Mouse (Mus musculus) liver, postnatal 0 days (tissue): ENCODE results near the gene Csrnp1. TPM values are rescaled to one million over a fixed set of nuclear protein-coding genes. Genes with fewer than 3 reads are reported as not detected.
A peak's percentile ranks its signal among the peaks of the same experiment; 100 is the strongest.

ENCODE experiments used
- ATAC-seq: fragments of 200-750 bp; cut with Nextera tagmentation; 2 replicates; pipeline ENCODE4 v1.8.0; 2017; ENCODE audit warnings: mild to moderate bottlenecking, moderate library complexity
- DNase-seq: peaks from one replicate; pipeline ENCODE4 v3.0.0-alpha.2; 2016
- H3K27ac ChIP-seq: fragments of 300-500 bp; sonication (generic); 2 replicates; pipeline ENCODE4 v1.5.1; 2014; ENCODE audit warnings: antibody characterized with exemption, moderate library complexity, mild to moderate bottlenecking, low read depth
- H3K27me3 ChIP-seq: fragments of 300-500 bp; sonication (generic); 2 replicates; pipeline ENCODE4 v1.6.1; 2014; ENCODE audit warnings: low read length, control low read depth, mixed read lengths; ENCODE audit not compliant: insufficient read depth
- H3K36me3 ChIP-seq: fragments of 300-500 bp; sonication (generic); replicated peaks from 2 replicates; pipeline ENCODE4 v1.6.1; 2014; ENCODE audit warnings: mild to moderate bottlenecking, control low read depth, low read length, moderate library complexity, mixed read lengths; ENCODE audit not compliant: insufficient read depth
- H3K4me1 ChIP-seq: fragments of 300-500 bp; sonication (generic); 2 replicates; pipeline ENCODE4 v1.6.1; 2014; ENCODE audit warnings: antibody characterized with exemption, mild to moderate bottlenecking, control low read depth; ENCODE audit not compliant: insufficient read depth
- H3K4me2 ChIP-seq: fragments of 300-500 bp; sonication (generic); 2 replicates; pipeline ENCODE4 v1.6.1; 2014; ENCODE audit warnings: low read depth, mild to moderate bottlenecking, low read length, moderate library complexity, mixed read lengths
- H3K4me3 ChIP-seq: fragments of 300-500 bp; sonication (generic); 2 replicates; pipeline ENCODE4 v1.5.1; 2014; ENCODE audit warnings: low read depth, low read length
- H3K9ac ChIP-seq: fragments of 300-500 bp; sonication (generic); replicated peaks from 2 replicates; pipeline ENCODE4 v1.6.1; 2014; ENCODE audit warnings: mild to moderate bottlenecking, moderate library complexity
- H3K9me3 ChIP-seq: fragments of 300-500 bp; sonication (generic); 2 replicates; pipeline ENCODE4 v1.6.1; 2016; ENCODE audit warnings: mild to moderate bottlenecking, control low read depth, low read length, mixed read lengths
- CTCF ChIP-seq: sonication (generic); IDR thresholded peaks from 2 replicates; pipeline ENCODE4 v1.5.1; 2016; ENCODE audit warnings: antibody characterized with exemption, low read depth
- EP300 ChIP-seq: IDR thresholded peaks from 2 replicates; pipeline ENCODE4 v1.6.1; 2016; ENCODE audit warnings: antibody characterized with exemption, low read depth, mild to moderate bottlenecking
- WGBS: fragments of 180-500 bp; shearing (Covaris S2); extraction: QIAGEN DNeasy Blood & Tissue Kit; methylation state at CpG from one replicate; pipeline ENCODE4 v1.1.7; 2014; ENCODE audit not compliant: insufficient replicate concordance; 5-methylcytosine and 5-hydroxymethylcytosine counted together
- polyA plus RNA-seq: library from polyadenylated mRNA; unstranded; fragments of >200 nt; fragmentation: Nextera tagmentation; extraction: Ambion mirVana; gene quantifications from 2 replicates; pipeline ENCODE4 v1.2.1, GENCODE M21; 2015

Csrnp1 gene
- polyA plus RNA-seq = 2.9 and 3.4 TPM in 2 replicates

DNA sequence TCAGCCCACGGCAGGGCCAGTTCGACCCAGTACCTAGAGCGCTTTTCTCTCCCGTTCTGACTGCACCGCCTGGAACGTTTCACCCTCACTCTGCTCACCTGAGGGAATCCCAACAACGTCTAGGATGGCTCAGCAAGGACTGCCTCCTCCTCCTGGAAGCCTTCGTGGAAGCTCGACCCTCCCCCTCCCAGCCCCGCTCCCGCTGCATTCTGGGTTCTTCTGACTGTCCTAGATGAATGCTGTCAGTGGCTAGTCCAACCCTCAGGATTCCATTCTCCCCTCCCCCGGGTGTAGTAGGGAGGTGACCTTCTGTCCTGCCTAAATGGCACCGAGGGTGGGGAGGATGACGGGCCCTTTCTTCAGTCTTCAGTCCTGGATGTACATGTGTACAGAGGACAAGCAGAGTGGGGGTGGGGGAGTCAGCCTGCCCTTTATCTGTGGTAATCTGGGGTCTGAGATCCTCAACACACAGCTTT, at the start of gene Csrnp1:
TSS of gene Csrnp1 (minus strand) at position 123 of the 476 bp plus-strand sequence.
- H3K4me2 ChIP-seq = peak within 1 kb of the TSS; percentile 79
- DNase-seq = peak; percentile 68
- peak; percentile 36 for ATAC-seq
- H3K9me3 ChIP-seq = no peaks in the 10 kb centered on the region
- H3K9ac ChIP-seq = peak within 1 kb of the TSS; percentile 86
- H3K27ac ChIP-seq = peak within 1 kb of the TSS; percentile 83
- 0 out of 2 replicates have a peak, but pooled peaks cover 2% of the 10 kb centered on the region for H3K27me3 ChIP-seq
- no peak for TF ChIP-seq CTCF
- no peak for TF ChIP-seq EP300
- peaks cover 25% of the 10 kb centered on the region for H3K4me1 ChIP-seq
- no peaks in the 10 kb centered on the region for H3K36me3 ChIP-seq
- peak within 1 kb of the TSS; percentile 77 for H3K4me3 ChIP-seq
- WGBS = 22% methylated on average over 14 of the region's 14 CpGs

DNA sequence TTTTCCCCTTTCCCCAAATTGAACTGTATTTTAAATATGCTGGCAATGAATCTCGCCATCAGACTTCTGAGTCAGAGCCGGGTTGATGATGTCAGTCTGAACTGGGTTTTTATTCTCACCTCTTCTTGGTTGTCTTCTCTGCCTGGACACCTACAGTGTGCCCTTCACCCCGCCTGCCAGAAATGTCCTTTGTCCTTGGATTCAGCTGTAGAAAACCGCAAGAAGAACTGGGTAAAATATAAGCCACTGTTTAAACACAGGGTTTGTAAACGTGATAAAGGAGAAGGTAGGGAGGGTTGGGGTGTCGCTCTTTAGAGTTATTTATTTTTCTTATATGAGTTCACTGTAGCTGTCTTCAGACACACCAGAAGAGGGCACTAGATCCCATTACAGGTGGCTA, 48.3 kb upstream of the Csrnp1 start:
- Histone ChIP-seq H3K27ac (no peak overlapping the region), H3K27me3 (no peaks in the 10 kb centered on the region), H3K9me3 (no peaks in the 10 kb centered on the region), H3K4me1 (no peaks in the 10 kb centered on the region; the same call in 1 of the 2 replicates), H3K4me3 (no peak overlapping the region), H3K9ac (no peak overlapping the region), H3K4me2 (no peak overlapping the region), H3K36me3 (no peaks in the 10 kb centered on the region)
- no peak; the same call in 1 of the 2 replicates for TF ChIP-seq CTCF
- TF ChIP-seq EP300 = no peak
- ATAC-seq = no peak
- DNase-seq = no peak
- 64% methylated on average over 6 of the region's 6 CpGs for WGBS

DNA sequence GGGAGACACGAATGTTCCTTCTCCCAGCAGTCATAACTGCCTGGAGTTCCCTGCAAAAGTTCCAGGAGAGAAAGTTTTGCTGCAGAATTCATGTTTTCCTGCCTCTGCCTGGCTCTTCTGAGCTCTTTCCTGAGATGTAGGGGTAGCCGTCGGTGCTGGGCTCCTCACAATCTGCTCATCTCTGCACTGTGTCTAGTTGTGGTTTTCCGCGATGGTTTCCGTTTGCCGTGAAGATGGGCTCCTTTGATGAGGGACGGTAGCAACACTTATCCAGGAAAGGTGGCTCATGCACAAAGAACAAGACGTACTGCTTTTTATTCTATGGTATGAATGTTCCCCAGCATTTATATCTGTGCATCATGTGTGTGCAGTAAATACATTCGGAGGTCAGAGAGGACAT, 46.0 kb upstream of the Csrnp1 start:
- Histone ChIP-seq H3K27me3 (no peaks in the 10 kb centered on the region), H3K27ac (no peak overlapping the region), H3K4me2 (no peak overlapping the region), H3K9ac (no peak overlapping the region), H3K4me1 (peaks cover 10% of the 10 kb centered on the region), H3K9me3 (no peaks in the 10 kb centered on the region), H3K4me3 (no peak overlapping the region), H3K36me3 (no peaks in the 10 kb centered on the region)
- TF ChIP-seq CTCF (no peak), EP300 (no peak)
- no peak for ATAC-seq
- WGBS = 36% methylated on average over 10 of the region's 10 CpGs
- DNase-seq = no peak

DNA sequence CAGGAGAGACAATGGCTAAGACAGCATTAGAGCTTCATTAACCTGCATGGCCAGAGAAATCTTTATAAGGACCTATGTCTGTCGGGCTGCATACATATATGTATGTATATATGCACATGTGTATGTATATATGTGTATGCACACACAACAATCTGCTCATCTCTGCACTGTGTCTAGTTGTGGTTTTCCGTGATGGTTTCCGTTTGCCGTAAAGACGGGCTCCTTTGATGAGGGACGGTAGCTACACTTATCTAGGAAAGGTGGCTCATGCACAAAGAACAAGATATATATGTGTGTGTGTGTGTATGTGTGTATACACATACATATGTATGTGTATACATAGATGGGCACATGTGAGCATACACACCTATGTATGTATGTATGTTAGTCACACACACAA, 45.4 kb upstream of the Csrnp1 start:
- no peak for ATAC-seq
- H3K27ac ChIP-seq = no peak overlapping the region
- H3K36me3 ChIP-seq = no peaks in the 10 kb centered on the region
- no peak overlapping the region for H3K4me3 ChIP-seq
- no peak for DNase-seq
- H3K9ac ChIP-seq = no peak overlapping the region
- 65% methylated on average over 6 of the region's 6 CpGs for WGBS
- H3K9me3 ChIP-seq = no peaks in the 10 kb centered on the region
- peaks cover 10% of the 10 kb centered on the region for H3K4me1 ChIP-seq
- no peak overlapping the region for H3K4me2 ChIP-seq
- no peaks in the 10 kb centered on the region for H3K27me3 ChIP-seq
- TF ChIP-seq EP300 (no peak), CTCF (no peak)

DNA sequence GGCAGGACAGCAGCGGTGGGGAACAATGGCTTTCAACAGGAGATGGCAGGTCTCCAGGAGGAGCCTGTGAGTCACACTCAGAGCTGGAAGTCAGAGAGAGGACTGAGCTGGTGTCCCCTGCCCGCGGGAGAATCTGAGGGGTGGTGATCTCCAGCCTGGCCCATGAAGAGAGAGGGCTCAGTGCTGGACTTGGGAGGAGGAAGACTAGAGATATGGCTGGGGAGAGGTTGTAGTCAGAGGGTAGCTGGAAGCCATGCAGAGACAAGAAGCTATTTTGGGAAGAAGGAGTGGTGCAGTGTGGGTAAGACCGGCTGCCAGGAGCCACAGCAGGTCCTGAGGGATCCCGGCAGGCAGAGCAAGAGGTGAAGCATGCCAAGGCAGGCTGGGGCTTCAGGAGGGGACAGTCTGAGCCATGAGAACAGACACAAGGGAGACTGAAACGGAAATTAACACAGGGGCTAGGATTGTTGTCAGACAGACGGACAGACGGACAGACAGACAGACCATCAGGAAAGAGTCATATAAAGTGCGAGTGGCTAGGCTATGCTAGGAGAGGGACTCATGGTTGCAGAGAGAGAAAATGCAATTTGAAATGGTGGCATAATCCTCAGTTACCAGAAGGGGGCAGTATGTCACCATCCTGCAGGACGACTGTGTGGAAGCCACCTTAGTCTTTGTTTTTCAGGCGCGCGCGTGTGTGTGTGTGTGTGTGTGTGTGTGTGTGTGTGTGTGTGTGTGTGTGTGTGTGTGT, 43.1 kb upstream of the Csrnp1 start:
- H3K4me2 ChIP-seq = peak overlapping the region; percentile 10; the same call in 1 of the 2 replicates
- H3K4me3 ChIP-seq = no peak overlapping the region
- WGBS = 12% methylated on average over 12 of the region's 14 CpGs
- H3K27ac ChIP-seq = no peak overlapping the region
- peak; percentile 60 for DNase-seq
- no peaks in the 10 kb centered on the region for H3K27me3 ChIP-seq
- H3K9me3 ChIP-seq = no peaks in the 10 kb centered on the region
- no peaks in the 10 kb centered on the region for H3K36me3 ChIP-seq
- H3K4me1 ChIP-seq = peaks cover 10% of the 10 kb centered on the region
- TF ChIP-seq CTCF (peak; percentile 94), EP300 (no peak)
- peak; percentile 70 for ATAC-seq
- H3K9ac ChIP-seq = no peak overlapping the region

- peaks cover 10% of the 10 kb centered on the region for H3K4me1 ChIP-seq
- no peaks in the 10 kb centered on the region for H3K9me3 ChIP-seq
- H3K27me3 ChIP-seq = no peaks in the 10 kb centered on the region
- ATAC-seq (no peak), DNase-seq (no peak)
- H3K36me3 ChIP-seq = no peaks in the 10 kb centered on the region
- no peak overlapping the region for H3K4me3 ChIP-seq
- TF ChIP-seq CTCF (no peak), EP300 (no peak)
- no peak overlapping the region for H3K27ac ChIP-seq
- no peak overlapping the region for H3K9ac ChIP-seq
- H3K4me2 ChIP-seq = no peak overlapping the region
- WGBS = 80% methylated on average over 5 of the region's 5 CpGs
These were observed 40.2 kb upstream of the Csrnp1 start for GRCm38 (mm10) chr9:120024625-120025024.
